In the genomic region with DNA sequence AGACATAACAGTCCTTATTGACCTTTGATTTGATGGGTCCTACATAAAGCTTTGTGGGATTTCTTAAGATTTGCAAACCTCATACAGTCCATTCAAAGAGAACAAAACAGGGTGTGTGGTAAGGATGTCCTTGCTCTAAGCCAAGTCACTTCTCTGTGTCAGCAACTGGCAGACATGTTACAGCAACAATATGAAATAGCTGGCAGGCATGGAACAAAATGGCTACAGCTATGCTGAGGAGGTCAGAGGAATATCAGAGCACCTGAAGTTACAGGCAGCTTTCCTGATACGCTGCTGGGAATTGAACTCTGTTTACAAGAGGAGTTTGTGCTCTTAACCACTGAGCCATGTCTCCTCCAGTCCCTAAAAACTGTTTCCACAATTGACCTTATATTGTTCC, we compare ENCODE assay signal across 35 mouse cellular contexts.
"Had no signal": no experiment of that assay in that cellular context is flagged by ENCODE, and none has a peak within 500 bp of the region (broad histone marks: within the 10 kb centered on the region; RNA-seq: fewer than 3 reads in every experiment).

No protein-coding gene starts in this region.

- H3K36me3 ChIP-seq: heart, embryonic 10.5 days; heart, embryonic 12.5 days; heart, embryonic 13.5 days; heart, embryonic 15.5 days; hindbrain, embryonic 10.5 days; hindbrain, embryonic 12.5 days; hindbrain, embryonic 13.5 days; hindbrain, embryonic 15.5 days; intestine, embryonic 15.5 days; kidney, embryonic 15.5 days had no signal

- H3K9me3 ChIP-seq: heart, embryonic 10.5 days; heart, embryonic 12.5 days; heart, embryonic 13.5 days; heart, embryonic 15.5 days; hindbrain, embryonic 10.5 days; hindbrain, embryonic 12.5 days; hindbrain, embryonic 13.5 days; hindbrain, embryonic 15.5 days; intestine, embryonic 15.5 days; kidney, embryonic 15.5 days had no signal

- H3K9ac ChIP-seq: heart, embryonic 12.5 days; heart, embryonic 13.5 days; heart, embryonic 15.5 days; hindbrain, embryonic 12.5 days; hindbrain, embryonic 13.5 days; hindbrain, embryonic 14.5 days; hindbrain, embryonic 15.5 days; intestine, embryonic 15.5 days; kidney, embryonic 15.5 days had no signal

- H3K4me3 ChIP-seq: heart, embryonic 10.5 days; heart, embryonic 12.5 days; heart, embryonic 13.5 days; heart, embryonic 15.5 days; hindbrain, embryonic 10.5 days; hindbrain, embryonic 12.5 days; hindbrain, embryonic 13.5 days; hindbrain, embryonic 15.5 days; intestine, embryonic 15.5 days; kidney, embryonic 15.5 days; layer of hippocampus, adult 2 months had no signal

- H3K27me3 ChIP-seq: heart, embryonic 12.5 days; heart, embryonic 15.5 days; hindbrain, embryonic 12.5 days; hindbrain, embryonic 13.5 days; hindbrain, embryonic 15.5 days; intestine, embryonic 15.5 days; kidney, embryonic 15.5 days had no signal

- H3K4me2 ChIP-seq: heart, embryonic 11.5 days; heart, embryonic 12.5 days; heart, embryonic 13.5 days; heart, embryonic 15.5 days; hindbrain, embryonic 12.5 days; hindbrain, embryonic 13.5 days; hindbrain, embryonic 14.5 days; hindbrain, embryonic 15.5 days; intestine, embryonic 15.5 days; kidney, embryonic 15.5 days had no signal

- ATAC-seq: hindbrain, embryonic 16.5 days; hindbrain, postnatal 0 days; inflammation-experienced regulatory T-cells, adult 6 months; intestine, embryonic 15.5 days; intestine, embryonic 16.5 days; intestine, postnatal 0 days had no signal

- H3K27ac ChIP-seq: heart, embryonic 10.5 days; heart, embryonic 13.5 days; heart, embryonic 15.5 days; hindbrain, embryonic 10.5 days; hindbrain, embryonic 12.5 days; hindbrain, embryonic 13.5 days; hindbrain, embryonic 14.5 days; hindbrain, embryonic 15.5 days; hindbrain, postnatal 0 days; intestine, embryonic 15.5 days; kidney, embryonic 15.5 days; kidney, postnatal 0 days; layer of hippocampus, adult 2 months had no signal

- DNase-seq: heart, postnatal 10 days; heart, postnatal 14 days; heart, postnatal 36 days; heart, postnatal 4 days; kidney, adult 11 months; kidney, adult 18-20 months; kidney, adult 2 months; kidney, adult 8-10 months; kidney, adult 9 months; kidney, postnatal 10 days; kidney, postnatal 14 days; kidney, postnatal 25 days; kidney, postnatal 36 days; kidney, postnatal 4 days; layer of hippocampus, adult 9-11 months; layer of hippocampus, postnatal 36 days had no signal
